Mouse (Mus musculus): ENCODE measurements around the gene Fosb. TPM values are rescaled to one million over a fixed set of nuclear protein-coding genes. Genes with fewer than 3 reads are reported as not detected.
"Not testable (repeated sequence)": the region's sequence is repeated elsewhere in the genome, so short reads cannot be mapped to it uniquely, and the experiment has no call there.

The Fosb gene
- polyA plus RNA-seq, 1 experiment from 2014 or later, result not detected

DNA sequence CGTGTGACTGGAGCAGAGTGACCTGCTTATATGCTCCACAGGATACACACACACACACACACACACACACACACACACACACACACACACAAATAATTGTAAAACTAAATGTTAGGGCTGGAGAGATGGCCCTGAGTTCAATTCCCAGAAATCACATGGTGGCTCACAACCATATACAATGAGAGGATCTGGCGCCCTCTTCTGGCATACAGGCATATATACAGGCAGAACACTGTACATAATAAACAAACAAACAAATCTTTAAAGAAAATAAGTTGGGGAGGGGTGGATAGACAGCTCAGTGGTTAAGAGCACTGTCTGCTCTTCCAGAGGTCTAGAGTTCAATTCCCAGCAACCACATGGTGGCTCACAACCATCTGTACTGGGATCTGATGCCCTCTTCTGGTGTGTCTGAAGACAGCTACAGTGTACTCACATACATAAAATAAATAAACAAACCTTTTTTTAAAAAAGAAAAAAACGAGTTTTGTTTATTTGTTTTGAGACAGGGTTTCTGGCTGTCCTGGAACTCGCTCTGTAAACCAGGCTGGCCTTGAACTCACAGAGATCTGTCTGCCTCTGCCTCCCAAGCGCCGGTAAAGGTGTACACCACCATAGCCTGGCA is 28.1 kb downstream of the Fosb start:
- H3K4me3 ChIP-seq, result peak overlapping the region; percentile 90
- peaks cover 77% of the 10 kb centered on the region for H3K27me3 ChIP-seq (ENCODE audit: poor library complexity, severe bottlenecking)
- H3K4me1 ChIP-seq, result peaks cover 27% of the 10 kb centered on the region
- DNase-seq (ENCODE audit: extremely low spot score, low spot score); H3K36me3 ChIP-seq (replicated peaks); H3K9me3 ChIP-seq: not testable (repeated sequence)
- H3K27ac ChIP-seq, result 0 out of 2 replicates have a peak overlapping the region, but pooled peaks have one; percentile 90
- 36% methylated on average over 6 of the region's 6 CpGs for WGBS

DNA sequence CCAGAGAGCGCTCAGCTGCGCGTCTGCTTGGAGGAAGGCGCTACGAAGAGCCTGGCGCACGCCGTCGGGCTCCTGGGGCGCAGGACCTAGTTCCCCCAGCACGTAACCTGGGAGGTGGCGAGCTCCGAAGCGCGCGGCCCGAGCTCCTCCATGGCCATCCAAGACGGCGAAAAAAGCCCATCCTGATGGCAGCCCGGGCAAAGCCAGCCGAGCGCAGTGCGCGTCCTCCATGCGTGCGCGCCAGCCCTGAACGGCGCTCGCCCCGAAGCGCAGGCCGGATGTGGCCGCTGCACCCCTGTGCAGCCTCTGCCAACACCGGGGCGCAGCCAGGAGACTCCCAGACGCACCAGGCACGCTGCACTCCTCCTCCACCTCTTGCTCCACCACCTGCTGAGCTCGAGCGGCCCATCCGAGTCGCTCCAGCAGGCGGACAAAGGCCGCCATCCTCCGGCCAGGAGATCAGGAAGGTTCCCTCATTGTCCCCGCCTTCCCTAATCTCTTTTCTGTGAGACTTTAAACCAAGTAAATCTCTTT is 30.2 kb downstream of the Fosb start, which contains the start of gene Ppm1n:
Ppm1n (minus strand) TSS at position 484 of the 534 bp plus-strand sequence.
- H3K4me3 ChIP-seq, result peak within 1 kb of the TSS; percentile 47
- under 1% methylated on average over 46 of the region's 46 CpGs for WGBS
- H3K27me3 ChIP-seq (ENCODE audit: poor library complexity, severe bottlenecking), result peaks cover 76% of the 10 kb centered on the region
- H3K4me1 ChIP-seq, result peaks cover 27% of the 10 kb centered on the region
- peak within 1 kb of the TSS; percentile 35; the same call in 1 of the 2 replicates for H3K27ac ChIP-seq
- no peaks in the 10 kb centered on the region for H3K36me3 ChIP-seq (replicated peaks)
- DNase-seq (ENCODE audit: extremely low spot score, low spot score), result no peak
- H3K9me3 ChIP-seq, result 0 out of 2 replicates have a peak, but pooled peaks cover 4% of the 10 kb centered on the region

DNA sequence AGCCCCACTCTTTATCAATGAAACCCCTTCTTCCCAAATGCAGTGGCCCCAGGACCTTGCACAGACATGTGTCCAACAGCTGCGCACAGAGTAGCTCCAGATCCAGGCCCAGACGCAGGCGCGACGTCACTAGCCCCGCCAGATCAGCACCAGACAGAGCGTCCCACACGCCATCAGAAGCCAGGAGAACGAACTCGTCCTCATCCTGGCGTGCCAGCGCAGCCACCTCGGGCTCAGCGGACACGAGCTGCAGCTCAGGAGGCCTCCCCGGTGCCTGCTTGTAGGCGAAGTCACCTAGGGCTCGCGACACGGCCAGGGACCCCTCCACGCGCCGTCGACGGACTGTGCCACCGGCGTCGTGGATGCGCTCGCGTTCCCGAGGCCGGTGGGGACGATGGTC is 30.8 kb downstream of the Fosb start:
- H3K4me3 ChIP-seq, result peak overlapping the region; percentile 47
- no peaks in the 10 kb centered on the region for H3K36me3 ChIP-seq (replicated peaks)
- 0 out of 2 replicates have a peak overlapping the region, but pooled peaks have one; percentile 35 for H3K27ac ChIP-seq
- H3K27me3 ChIP-seq (ENCODE audit: poor library complexity, severe bottlenecking), result peaks cover 70% of the 10 kb centered on the region
- 0 out of 2 replicates have a peak, but pooled peaks cover 4% of the 10 kb centered on the region for H3K9me3 ChIP-seq
- peaks cover 27% of the 10 kb centered on the region for H3K4me1 ChIP-seq
- 2% methylated on average over 34 of the region's 34 CpGs for WGBS
- DNase-seq (ENCODE audit: extremely low spot score, low spot score), result no peak

DNA sequence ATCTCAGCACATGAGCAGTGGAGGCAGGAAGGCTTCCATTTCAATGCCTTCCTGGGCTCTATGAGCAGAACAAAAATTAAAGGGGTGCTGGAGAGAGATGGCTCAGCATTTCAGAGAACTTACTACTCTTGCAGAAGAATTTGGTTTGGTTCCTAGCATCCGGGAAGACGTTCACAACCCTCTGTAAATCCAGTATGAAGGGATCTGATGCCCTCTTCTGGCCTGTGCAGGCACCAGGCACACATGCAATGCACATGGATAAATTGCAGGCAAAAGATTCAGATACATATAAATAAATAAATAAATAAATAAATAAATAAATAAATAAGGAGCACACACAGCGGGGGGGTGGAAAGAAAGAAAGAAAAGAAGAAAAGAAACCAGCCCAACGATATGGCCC is 33.6 kb downstream of the Fosb start:
- Histone ChIP-seq H3K27ac (no peak overlapping the region), H3K4me1 (peaks cover 15% of the 10 kb centered on the region), H3K4me3 (no peak overlapping the region), H3K9me3 (no peaks in the 10 kb centered on the region), H3K27me3 (ENCODE audit: poor library complexity, severe bottlenecking) (peaks cover 45% of the 10 kb centered on the region), H3K36me3 (replicated peaks) (no peaks in the 10 kb centered on the region)
- DNase-seq (ENCODE audit: extremely low spot score, low spot score), result no peak
- 53% methylated on average over 4 of the region's 4 CpGs for WGBS

DNA sequence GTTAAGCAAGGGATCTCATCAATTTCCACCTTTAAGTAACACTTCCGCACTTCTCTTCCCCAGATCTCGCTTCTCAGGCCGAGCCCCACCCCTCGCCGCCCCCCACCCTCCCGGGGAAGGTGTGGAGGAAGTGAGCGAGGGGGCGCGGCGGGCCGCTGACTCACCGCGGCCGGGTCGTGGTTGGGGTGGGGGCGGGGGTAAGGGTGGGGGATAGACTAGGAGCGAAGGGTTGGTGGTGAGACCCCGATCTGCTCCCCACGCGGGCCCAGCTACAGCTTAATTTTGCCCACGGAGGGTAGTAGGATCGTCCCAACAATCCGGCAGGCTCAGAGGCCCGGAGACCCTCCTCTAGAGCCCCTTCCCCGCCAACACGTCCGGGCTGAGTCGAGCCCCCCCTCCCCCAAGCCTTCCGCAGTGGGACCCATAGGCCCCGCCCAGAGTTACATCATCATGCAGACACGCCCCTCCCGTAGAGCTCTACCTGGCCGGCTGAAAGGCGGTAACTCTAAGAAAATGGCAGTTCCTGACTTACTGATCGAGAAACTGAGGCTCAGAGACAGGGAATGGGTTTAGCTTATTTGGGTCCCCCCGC is 37.6 kb downstream of the Fosb start:
- peaks cover 16% of the 10 kb centered on the region for H3K36me3 ChIP-seq (replicated peaks)
- H3K9me3 ChIP-seq, result no peaks in the 10 kb centered on the region
- peak overlapping the region; percentile 94 for H3K27ac ChIP-seq
- WGBS, result under 1% methylated on average over 36 of the region's 36 CpGs
- H3K4me1 ChIP-seq, result peaks cover 36% of the 10 kb centered on the region
- peaks cover 5% of the 10 kb centered on the region for H3K27me3 ChIP-seq (ENCODE audit: poor library complexity, severe bottlenecking)
- peak overlapping the region; percentile 99 for H3K4me3 ChIP-seq
- DNase-seq (ENCODE audit: extremely low spot score, low spot score), result peak; percentile 80

DNA sequence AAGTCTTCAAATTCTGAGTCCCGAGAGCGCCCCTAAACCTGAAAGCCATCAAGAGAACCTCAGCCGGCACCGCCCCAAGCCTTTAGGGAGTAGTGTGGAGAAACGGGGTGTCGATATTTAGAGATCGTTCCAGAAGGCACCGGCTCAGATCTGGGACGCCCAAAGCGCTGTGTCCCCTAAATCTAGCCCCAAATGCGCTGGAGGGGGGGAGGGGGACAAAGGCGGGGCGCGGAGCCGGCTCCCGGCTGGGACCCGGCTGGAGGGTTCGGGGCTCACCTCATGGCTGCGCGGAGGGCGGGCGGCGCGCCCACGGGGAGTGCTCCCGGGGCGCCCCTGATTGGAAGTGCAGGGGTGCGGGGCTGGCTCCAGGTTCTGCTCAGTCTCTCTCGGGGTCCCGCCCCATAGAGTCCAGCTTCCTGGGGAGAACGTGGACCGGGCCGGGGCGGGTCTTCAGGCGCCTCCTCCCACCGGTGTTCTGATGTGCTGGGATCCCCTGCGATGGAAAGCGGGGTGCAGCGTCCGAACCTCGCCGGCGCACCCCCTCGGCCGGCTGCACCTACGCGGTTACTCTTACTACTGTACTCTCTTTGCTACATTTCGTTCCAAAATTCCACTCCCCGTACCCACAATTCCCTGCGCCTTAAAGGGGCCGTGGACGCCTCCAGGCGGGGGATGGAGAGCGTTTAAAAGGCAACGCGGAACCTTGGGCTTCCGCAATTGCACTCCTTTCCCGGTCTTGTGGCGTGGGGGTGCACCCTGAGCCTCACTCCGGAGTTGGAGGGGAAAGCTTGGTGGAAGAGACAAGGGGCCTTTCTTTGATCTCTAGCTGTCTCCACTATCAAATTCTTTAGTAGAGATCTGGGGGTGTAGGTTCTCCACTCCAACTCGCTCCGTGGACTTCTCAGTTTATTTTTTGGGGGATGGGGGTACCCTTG is 38.3 kb downstream of the Fosb start, which contains the start of gene Vasp:
Vasp (minus strand) TSS at position 580 of the 935 bp plus-strand sequence.
- H3K9me3 ChIP-seq, result no peaks in the 10 kb centered on the region

DNA sequence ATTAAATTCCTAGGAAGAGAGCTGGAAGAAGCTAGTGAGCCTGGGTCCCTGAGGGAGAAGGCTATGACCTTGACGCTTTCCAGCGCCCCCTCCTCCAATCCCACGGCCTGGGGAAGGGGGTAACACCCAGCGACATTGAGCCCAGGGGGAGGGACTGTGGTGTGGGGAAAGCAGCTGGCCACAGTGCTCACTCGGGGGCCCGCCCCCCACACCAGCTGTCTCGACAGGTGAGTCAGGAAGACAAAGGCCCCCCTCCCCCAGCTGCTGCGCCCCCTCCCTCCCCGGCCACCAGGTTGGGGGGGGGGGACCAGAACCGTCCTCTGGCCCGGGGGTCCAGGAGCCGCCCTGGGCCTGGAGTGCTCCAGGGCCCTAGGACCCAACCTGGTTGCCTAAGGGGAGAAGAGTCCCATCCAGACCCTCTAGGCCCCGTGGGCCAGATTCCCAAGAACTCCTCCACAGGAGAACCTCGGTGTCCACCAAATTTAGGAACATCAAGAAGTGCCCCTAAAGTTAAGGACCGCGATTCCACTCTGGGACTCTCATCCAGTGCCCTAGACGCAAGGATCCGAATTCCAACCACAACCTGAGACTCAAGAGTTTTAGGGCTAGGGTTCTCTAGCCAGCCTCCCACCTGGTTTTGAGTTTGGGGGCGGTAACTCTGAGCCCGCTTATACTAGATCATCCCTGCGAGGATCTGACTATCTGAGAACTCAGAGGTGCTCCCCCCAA is 39.2 kb downstream of the Fosb start:
- Histone ChIP-seq H3K4me1 (peaks cover 51% of the 10 kb centered on the region), H3K4me3 (peak overlapping the region; percentile 99), H3K9me3 (no peaks in the 10 kb centered on the region), H3K36me3 (replicated peaks) (peaks cover 27% of the 10 kb centered on the region), H3K27ac (peak overlapping the region; percentile 94), H3K27me3 (ENCODE audit: poor library complexity, severe bottlenecking) (no peaks in the 10 kb centered on the region)
- WGBS, result under 1% methylated on average over 21 of the region's 21 CpGs
- DNase-seq (ENCODE audit: extremely low spot score, low spot score), result peak; percentile 32

More for the DNA sequence above, 38.3 kb downstream of the Fosb start, which contains the start of gene Vasp:
- WGBS, result under 1% methylated on average over 62 of the region's 62 CpGs
- peaks cover 43% of the 10 kb centered on the region for H3K4me1 ChIP-seq
- peak; percentile 83 for DNase-seq (ENCODE audit: extremely low spot score, low spot score)
- no peaks in the 10 kb centered on the region for H3K27me3 ChIP-seq (ENCODE audit: poor library complexity, severe bottlenecking)
- peak within 1 kb of the TSS; percentile 99 for H3K4me3 ChIP-seq
- H3K27ac ChIP-seq, result peak within 1 kb of the TSS; percentile 94
- H3K36me3 ChIP-seq (replicated peaks), result peaks cover 18% of the 10 kb centered on the region

DNA sequence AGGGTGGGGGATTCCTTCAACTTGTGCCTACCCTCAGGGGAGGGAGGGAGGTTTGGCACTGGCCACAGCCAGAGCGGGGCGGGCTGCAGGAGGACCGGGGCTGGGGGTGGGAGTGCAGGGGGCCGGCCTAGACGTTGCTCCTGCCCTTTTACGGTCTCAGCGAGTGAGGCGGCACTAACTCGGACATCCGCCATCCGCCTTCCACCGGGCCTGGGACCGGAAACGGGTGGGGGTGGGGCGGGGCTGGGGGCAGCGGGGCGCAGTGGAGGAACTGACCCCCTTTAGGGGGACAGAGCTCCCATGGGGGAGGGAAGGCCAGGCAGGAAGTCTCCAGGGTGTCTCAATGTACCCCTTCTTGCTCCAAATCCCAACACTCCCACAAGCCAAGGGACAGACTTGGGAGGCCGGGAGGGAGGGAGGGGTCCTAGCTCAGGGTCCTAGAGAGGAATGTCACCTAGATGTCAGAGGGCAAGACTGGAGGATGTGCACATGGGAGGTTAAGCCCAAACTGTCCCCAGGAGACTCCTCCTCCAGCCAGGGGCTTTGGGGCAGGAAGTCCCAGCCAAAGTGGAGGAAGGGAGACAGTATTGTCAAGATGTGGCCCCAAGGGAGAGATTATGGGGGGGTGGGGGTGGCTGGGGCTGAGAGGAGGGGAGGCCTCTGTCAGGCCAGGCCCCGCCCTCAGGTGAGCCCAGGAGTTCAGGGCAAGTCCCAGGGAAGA is 40.0 kb downstream of the Fosb start:
- Histone ChIP-seq H3K36me3 (replicated peaks) (peaks cover 33% of the 10 kb centered on the region), H3K27ac (peak overlapping the region; percentile 94), H3K27me3 (ENCODE audit: poor library complexity, severe bottlenecking) (no peaks in the 10 kb centered on the region), H3K4me3 (peak overlapping the region; percentile 99), H3K4me1 (peaks cover 53% of the 10 kb centered on the region), H3K9me3 (no peaks in the 10 kb centered on the region)
- WGBS, result 2% methylated on average over 19 of the region's 19 CpGs
- DNase-seq (ENCODE audit: extremely low spot score, low spot score), result peak; percentile 58

DNA sequence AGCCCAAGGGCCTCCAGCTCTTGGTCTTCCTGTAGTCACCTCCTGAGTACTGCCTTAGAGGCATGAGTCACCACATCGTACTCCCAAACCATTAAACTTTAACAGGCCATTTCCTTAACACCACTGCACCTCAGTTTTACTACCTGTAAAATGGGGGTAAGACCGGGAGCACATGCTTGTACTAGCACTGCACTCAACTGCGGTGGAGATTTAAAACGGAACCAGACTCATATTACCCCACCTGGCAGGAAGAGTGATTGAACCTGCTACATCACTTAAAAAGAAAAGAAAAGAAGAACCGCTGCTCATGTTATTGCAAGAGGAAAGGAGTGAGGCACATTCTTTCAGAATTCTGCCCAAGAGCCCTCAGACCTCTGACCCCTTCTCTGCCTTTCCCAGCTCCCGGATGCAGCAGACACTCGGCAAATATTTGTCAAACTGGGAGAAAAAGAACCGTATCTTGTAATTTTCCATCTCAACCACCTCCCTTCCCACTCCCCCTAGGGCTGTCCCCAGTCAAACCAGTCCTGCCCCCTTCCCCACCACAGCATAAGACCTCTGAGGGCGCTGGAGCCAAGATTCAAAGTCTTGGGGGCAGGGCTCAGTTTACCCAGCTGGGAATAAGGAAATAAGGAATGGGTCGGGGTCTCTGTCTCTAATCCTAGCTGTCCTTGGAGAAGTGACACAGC is 40.7 kb downstream of the Fosb start:
- peaks cover 53% of the 10 kb centered on the region for H3K4me1 ChIP-seq
- no peaks in the 10 kb centered on the region for H3K9me3 ChIP-seq
- H3K27me3 ChIP-seq (ENCODE audit: poor library complexity, severe bottlenecking), result no peaks in the 10 kb centered on the region
- H3K27ac ChIP-seq, result peak overlapping the region; percentile 94
- peak overlapping the region; percentile 99 for H3K4me3 ChIP-seq
- 55% methylated on average over 10 of the region's 10 CpGs for WGBS
- H3K36me3 ChIP-seq (replicated peaks), result peaks cover 41% of the 10 kb centered on the region
- no peak for DNase-seq (ENCODE audit: extremely low spot score, low spot score)

DNA sequence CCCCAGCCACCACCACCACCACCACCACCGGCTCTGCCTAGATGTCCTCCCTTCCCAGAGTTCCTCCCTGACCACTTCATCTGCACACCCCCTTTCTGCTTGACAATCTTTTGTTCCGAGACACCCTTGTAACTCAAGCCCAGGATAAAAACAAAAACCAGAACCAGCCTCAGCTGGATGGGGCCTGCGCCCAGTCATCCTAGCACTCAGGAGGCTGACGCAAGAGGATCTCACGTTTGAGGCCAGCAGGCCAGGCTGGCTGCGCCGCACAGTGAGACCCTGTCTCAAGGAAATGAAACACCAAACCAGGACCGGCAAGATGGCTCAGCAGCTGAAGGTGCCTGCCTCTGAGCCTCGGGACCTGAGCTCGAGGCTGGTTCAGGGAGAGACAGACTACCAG is 42.8 kb downstream of the Fosb start:
- no peaks in the 10 kb centered on the region for H3K9me3 ChIP-seq
- 82% methylated on average over 10 of the region's 10 CpGs for WGBS
- no peaks in the 10 kb centered on the region for H3K27me3 ChIP-seq (ENCODE audit: poor library complexity, severe bottlenecking)
- H3K27ac ChIP-seq, result no peak overlapping the region
- H3K36me3 ChIP-seq (replicated peaks), result peaks cover 62% of the 10 kb centered on the region
- H3K4me1 ChIP-seq, result peaks cover 48% of the 10 kb centered on the region
- no peak overlapping the region for H3K4me3 ChIP-seq
- DNase-seq (ENCODE audit: extremely low spot score, low spot score), result no peak
